Mouse (Mus musculus): ENCODE measurements around the gene Lama1.
"Not testable (repeated sequence)": the region's sequence is repeated elsewhere in the genome, so short reads cannot be mapped to it uniquely, and the experiment has no call there.

The Lama1 gene

DNA sequence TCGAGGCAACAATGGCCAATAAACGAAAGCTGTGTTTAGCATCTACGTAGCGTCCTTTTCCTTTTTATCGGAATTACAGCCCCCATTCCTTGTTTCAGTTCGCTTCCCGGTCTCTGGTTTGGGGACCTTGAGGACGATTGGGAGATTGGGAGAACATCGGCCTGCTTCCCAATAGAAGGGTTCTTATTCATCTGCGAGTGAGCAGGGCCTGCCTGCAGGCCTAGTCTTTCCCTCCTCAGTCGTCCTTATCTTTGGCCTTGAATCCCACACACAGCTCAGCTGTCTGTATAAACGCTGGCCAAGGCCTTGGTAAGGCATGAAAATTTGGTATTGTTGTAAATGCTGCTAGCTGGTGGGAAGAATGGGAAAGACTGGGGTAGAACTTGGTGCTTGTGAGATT, 36.5 kb downstream of the Lama1 start:
- Histone ChIP-seq H3K36me3 (ENCODE audit: control insufficient read depth, insufficient read depth, low read length, poor library complexity, severe bottlenecking) (no peaks in the 10 kb centered on the region), H3K27me3 (ENCODE audit: control insufficient read depth, insufficient read depth, low read length, poor library complexity, severe bottlenecking) (no peaks in the 10 kb centered on the region)
- no peak for DNase-seq (ENCODE audit: low read depth, low spot score)

DNA sequence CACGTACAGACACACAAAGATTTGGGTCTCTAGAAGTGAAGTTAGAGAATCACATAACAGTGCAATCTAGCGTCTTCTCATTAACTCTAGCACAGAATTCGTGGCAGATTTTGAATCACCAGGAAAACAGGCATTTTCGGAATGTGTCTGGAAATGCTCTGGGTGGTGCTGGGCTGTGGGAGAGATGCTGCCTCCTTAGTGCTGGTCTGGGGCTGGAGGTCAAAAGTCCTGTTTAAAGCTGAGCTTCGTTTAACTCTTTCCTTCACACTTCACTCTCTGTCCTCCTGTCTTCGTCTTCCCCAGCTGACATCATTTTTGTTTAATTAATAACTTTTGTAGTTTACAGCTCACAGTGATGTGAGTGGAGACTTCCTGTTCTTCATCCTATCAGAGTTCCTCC, 38.7 kb downstream of the Lama1 start:
- no peak for DNase-seq (ENCODE audit: low read depth, low spot score)
- H3K27me3 ChIP-seq (ENCODE audit: control insufficient read depth, insufficient read depth, low read length, poor library complexity, severe bottlenecking): no peaks in the 10 kb centered on the region

DNA sequence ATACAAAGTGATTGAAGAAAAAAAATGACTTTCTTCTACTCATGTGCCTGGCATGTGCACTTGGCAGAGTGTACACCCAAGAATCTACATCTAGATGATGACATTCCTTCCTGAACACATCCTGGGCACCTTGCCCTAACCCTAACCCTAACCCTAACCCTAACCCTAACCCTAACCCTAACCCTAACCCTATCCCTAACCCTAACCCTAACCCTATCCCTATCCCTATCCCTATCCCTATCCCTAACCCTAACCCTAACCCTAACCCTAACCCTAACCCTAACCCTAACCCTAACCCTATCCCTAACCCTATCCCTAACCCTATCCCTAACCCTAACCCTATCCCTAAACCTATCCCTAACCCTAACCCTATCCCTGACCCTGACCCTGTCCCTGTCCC, 44.2 kb downstream of the Lama1 start:
- H3K27me3 ChIP-seq (ENCODE audit: control insufficient read depth, insufficient read depth, low read length, poor library complexity, severe bottlenecking); DNase-seq (ENCODE audit: low read depth, low spot score); H3K36me3 ChIP-seq (ENCODE audit: control insufficient read depth, insufficient read depth, low read length, poor library complexity, severe bottlenecking): not testable (repeated sequence)

More for the DNA sequence above, 38.7 kb downstream of the Lama1 start:
- H3K36me3 ChIP-seq (ENCODE audit: control insufficient read depth, insufficient read depth, low read length, poor library complexity, severe bottlenecking): no peaks in the 10 kb centered on the region

DNA sequence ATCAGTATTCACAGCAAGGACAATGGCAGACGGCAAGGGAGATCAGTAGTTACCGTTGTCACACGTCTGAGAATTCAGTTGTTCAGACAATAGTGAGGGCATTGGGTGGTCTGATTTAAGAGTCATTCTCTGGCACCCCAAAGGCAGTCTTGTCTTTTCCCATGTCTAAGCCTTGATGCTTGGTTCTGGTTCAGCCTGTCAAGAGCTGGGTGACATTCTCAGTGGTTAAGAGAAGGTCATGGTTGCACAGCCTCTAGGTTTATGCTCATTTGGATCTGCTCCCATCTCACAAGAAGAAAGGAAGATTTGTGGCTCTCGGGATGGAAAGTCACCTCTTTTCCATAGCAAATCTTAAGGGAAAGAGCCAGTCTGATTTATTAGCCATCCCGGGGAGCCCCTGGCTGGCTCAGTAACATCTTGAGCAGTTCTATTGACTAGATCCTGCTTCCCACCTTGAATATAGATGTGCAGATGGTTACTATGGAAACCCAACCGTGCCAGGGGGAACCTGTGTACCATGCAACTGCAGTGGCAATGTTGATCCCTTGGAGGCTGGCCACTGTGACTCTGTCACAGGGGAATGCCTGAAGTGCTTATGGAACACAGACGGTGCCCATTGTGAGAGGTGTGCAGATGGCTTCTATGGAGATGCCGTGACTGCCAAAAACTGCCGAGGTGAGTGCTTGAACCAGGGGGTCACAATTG, 67.3 kb downstream of the Lama1 start:
- Histone ChIP-seq H3K36me3 (ENCODE audit: control insufficient read depth, insufficient read depth, low read length, poor library complexity, severe bottlenecking) (no peaks in the 10 kb centered on the region), H3K27me3 (ENCODE audit: control insufficient read depth, insufficient read depth, low read length, poor library complexity, severe bottlenecking) (no peaks in the 10 kb centered on the region)

DNA sequence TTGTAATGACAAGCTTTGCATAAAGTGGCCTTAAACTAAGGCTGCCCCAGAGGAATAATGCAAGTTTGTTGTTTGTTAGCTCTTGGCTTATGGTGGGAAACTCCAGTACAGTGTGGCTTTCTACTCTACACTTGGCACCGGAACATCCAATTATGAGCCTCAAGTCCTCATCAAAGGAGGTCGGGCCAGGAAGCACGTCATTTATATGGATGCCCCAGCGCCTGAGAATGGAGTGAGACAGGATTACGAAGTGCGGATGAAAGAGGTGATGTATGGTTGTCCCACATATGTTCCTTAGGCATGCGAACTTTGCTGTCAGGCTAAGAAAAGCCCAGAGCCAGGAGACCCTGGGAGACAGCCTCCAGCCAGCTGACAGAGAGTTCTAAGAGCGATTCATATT, 76.5 kb downstream of the Lama1 start:
- no peak for DNase-seq (ENCODE audit: low read depth, low spot score)
- Histone ChIP-seq H3K36me3 (ENCODE audit: control insufficient read depth, insufficient read depth, low read length, poor library complexity, severe bottlenecking) (no peaks in the 10 kb centered on the region), H3K27me3 (ENCODE audit: control insufficient read depth, insufficient read depth, low read length, poor library complexity, severe bottlenecking) (no peaks in the 10 kb centered on the region)

More for the DNA sequence above, 67.3 kb downstream of the Lama1 start:
- no peak for DNase-seq (ENCODE audit: low read depth, low spot score)

DNA sequence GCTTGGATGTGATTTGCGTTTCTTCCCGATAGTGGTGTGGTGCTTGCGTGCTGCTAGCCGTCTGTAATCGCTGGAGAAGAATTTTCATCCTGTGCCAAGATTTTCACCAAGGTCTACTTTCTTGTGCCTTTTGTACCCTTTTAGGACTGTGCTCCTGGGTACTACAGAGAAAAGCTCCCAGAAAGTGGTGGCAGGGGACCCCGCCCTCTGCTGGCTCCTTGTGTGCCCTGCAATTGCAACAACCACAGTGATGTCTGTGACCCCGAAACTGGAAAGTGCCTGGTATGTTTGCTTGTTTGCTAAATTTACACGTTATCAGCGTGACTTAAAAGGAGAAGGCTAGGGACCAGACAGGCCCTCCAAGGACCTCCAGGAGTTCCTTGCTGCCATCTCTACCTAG, 79.7 kb downstream of the Lama1 start:
- no peaks in the 10 kb centered on the region for H3K36me3 ChIP-seq (ENCODE audit: control insufficient read depth, insufficient read depth, low read length, poor library complexity, severe bottlenecking)
- no peak for DNase-seq (ENCODE audit: low read depth, low spot score)
- H3K27me3 ChIP-seq (ENCODE audit: control insufficient read depth, insufficient read depth, low read length, poor library complexity, severe bottlenecking): no peaks in the 10 kb centered on the region

DNA sequence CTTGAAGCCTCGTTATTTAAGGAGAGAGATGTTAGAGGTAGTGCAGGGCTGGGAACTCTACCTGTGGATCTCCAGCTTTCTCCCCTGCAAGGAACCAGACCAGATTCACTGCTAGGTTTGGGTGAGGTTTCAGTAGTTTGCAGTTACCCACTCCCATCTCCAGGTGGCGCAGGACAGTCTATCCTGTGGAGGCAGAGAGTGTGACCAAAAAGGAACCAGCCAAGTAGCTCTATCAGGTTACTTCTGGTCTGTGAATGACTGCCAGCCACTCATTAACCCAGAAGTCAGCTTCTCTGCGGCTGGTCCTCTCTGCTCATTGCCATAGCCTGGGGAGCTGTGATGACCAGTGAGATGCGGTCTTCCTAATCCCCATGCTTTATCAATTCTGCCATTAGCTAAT, 82.8 kb downstream of the Lama1 start:
- DNase-seq (ENCODE audit: low read depth, low spot score): no peak
- Histone ChIP-seq H3K27me3 (ENCODE audit: control insufficient read depth, insufficient read depth, low read length, poor library complexity, severe bottlenecking) (no peaks in the 10 kb centered on the region), H3K36me3 (ENCODE audit: control insufficient read depth, insufficient read depth, low read length, poor library complexity, severe bottlenecking) (no peaks in the 10 kb centered on the region)

DNA sequence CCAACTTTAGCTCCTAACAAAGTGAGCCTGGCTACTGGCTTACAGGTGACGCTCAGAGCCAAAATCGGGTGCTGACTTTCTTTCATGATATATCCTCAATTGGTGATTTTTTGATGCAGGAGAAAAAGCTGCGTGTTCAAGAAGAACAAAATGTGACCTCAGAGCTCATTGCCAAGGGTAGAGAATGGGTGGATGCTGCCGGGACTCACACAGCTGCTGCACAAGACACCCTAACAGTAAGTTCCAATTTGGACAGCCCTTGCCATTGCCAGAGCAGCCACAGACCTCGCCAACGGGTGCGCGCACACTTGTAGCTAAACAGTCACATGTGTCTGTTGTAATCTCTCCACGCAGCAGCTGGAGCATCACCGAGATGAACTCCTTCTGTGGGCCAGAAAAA, 94.0 kb downstream of the Lama1 start:
- no peaks in the 10 kb centered on the region for H3K27me3 ChIP-seq (ENCODE audit: control insufficient read depth, insufficient read depth, low read length, poor library complexity, severe bottlenecking)
- no peaks in the 10 kb centered on the region for H3K36me3 ChIP-seq (ENCODE audit: control insufficient read depth, insufficient read depth, low read length, poor library complexity, severe bottlenecking)
- DNase-seq (ENCODE audit: low read depth, low spot score): no peak

DNA sequence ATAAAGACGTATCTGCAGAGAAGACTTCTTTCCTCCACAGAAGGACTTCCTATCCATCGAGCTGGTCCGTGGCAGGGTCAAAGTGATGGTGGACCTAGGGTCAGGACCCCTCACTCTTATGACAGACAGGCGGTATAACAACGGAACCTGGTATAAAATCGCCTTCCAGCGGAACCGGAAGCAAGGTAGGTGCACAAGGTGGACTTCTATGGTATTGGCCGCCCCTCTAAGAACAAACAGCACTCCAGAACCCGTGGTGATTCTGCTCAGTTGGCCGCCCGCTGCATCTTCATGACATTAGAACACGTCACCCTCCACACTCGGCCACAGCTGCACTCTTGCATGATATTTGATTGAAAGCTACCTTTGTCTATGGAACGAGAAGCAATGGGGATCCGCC, 112.1 kb downstream of the Lama1 start:
- DNase-seq (ENCODE audit: low read depth, low spot score): no peak
- no peaks in the 10 kb centered on the region for H3K27me3 ChIP-seq (ENCODE audit: control insufficient read depth, insufficient read depth, low read length, poor library complexity, severe bottlenecking)
- no peaks in the 10 kb centered on the region for H3K36me3 ChIP-seq (ENCODE audit: control insufficient read depth, insufficient read depth, low read length, poor library complexity, severe bottlenecking)

DNA sequence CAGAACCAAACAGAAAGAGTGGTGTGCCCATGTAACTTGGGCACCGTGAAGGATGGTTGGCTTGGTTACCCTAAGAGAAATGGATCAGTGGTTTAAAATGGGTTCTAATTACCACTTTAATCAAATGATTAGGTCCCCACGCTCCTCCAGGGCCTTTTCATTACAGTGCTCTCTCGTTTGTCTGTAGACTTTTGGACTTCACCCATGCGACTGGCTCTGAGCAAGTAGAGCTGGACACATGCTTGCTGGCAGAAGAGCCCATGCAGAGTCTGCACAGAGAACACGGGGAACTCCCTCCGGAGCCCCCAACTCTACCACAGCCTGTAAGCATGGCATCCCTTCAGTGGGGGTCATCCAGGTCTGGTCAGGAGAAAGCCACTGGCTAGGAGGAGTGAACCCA, 116.6 kb downstream of the Lama1 start:
- no peaks in the 10 kb centered on the region for H3K27me3 ChIP-seq (ENCODE audit: control insufficient read depth, insufficient read depth, low read length, poor library complexity, severe bottlenecking)

DNA sequence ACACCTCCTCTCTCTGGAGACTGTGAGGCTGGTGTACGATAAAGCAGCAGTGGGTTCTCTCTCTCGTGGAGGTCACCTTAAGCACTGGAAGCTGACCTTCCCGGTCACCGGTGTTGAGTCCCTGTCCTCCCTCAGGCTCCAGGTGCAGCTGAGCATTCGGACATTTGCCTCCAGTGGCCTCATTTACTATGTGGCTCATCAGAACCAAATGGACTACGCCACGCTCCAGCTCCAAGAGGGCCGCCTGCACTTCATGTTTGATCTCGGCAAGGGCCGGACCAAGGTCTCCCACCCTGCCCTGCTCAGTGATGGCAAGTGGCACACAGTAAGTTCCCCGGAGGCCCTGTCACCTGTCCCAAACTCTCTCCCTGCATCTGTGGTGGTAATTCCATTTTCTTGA, 118.7 kb downstream of the Lama1 start:
- H3K27me3 ChIP-seq (ENCODE audit: control insufficient read depth, insufficient read depth, low read length, poor library complexity, severe bottlenecking): no peaks in the 10 kb centered on the region
- no peaks in the 10 kb centered on the region for H3K36me3 ChIP-seq (ENCODE audit: control insufficient read depth, insufficient read depth, low read length, poor library complexity, severe bottlenecking)
- DNase-seq (ENCODE audit: low read depth, low spot score): no peak

More for the DNA sequence above, 116.6 kb downstream of the Lama1 start:
- no peak for DNase-seq (ENCODE audit: low read depth, low spot score)
- H3K36me3 ChIP-seq (ENCODE audit: control insufficient read depth, insufficient read depth, low read length, poor library complexity, severe bottlenecking): no peaks in the 10 kb centered on the region

DNA sequence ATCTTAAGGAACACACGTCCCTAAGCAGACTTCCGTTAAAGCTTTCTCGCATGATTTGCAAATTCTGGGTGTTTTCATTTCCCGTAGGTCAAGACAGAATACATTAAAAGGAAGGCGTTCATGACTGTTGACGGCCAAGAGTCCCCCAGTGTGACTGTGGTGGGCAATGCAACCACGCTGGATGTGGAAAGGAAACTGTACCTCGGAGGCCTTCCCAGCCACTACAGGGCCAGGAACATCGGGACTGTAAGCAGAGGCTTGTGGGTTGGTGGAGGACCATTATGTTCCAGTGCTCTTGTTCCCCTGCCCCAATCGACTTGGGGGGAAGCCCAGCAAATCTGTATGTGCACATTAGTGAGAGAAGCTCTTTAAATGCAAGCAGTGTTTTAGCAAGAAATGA, 119.9 kb downstream of the Lama1 start:
- Histone ChIP-seq H3K36me3 (ENCODE audit: control insufficient read depth, insufficient read depth, low read length, poor library complexity, severe bottlenecking) (no peaks in the 10 kb centered on the region), H3K27me3 (ENCODE audit: control insufficient read depth, insufficient read depth, low read length, poor library complexity, severe bottlenecking) (no peaks in the 10 kb centered on the region)
- no peak for DNase-seq (ENCODE audit: low read depth, low spot score)

DNA sequence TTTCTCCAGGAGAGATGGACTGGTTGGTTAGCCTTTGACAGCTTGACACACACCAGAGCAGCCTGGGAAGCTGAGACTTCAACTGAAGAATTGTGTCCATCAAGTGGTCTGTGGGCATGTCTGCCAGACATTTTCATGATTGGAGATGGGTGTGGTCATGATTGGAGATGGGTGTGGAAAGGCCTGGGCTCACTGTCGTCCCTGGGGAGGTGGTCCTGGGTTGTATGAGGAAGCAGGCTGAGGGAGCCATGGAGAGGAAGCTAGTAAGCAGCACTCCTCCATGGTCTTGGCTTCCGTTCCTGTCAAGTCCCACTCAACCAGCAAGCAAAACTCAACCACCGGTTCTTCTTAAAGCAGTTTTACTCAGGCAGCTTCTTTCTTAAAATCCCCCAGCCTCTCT, 130.4 kb downstream of the Lama1 start:
- no peak for DNase-seq (ENCODE audit: low read depth, low spot score)
- Histone ChIP-seq H3K27me3 (ENCODE audit: control insufficient read depth, insufficient read depth, low read length, poor library complexity, severe bottlenecking) (no peaks in the 10 kb centered on the region), H3K36me3 (ENCODE audit: control insufficient read depth, insufficient read depth, low read length, poor library complexity, severe bottlenecking) (no peaks in the 10 kb centered on the region)

DNA sequence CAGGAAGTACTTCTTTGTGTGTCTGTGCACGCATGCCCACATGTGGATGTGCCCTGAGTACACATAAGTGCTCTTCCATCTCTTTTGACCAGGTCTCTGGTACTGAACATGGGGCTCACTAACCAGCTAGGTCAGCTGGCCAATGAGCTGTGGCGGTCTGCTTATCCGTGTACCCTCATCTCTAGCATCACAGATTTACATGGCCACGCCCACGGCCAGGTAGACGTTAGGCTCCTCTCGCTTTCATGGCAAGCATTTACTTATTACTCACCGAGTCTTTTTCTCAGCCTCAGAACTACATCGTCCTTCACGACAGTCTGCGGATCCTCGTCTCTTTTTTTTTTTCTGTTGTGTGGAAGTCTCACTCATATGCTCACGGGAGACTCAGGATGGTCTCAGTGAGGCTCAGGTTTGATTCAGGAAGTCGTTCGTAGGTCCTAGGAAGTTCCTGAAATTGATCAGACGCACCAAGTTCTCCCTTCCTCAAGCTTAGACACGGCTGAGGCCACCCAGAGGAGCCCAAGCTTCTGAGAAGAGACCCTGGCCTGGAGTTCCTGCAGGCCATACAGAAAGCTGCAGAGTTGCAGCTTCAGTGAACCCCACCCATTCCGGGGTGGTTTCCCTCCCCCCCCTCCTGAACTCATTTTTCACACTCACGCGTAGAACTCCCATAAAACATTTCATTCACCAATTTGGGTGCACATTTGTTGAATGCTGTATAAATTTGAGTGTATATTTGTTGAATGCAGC, 139.3 kb downstream of the Lama1 start:
- Histone ChIP-seq H3K36me3 (ENCODE audit: control insufficient read depth, insufficient read depth, low read length, poor library complexity, severe bottlenecking) (no peaks in the 10 kb centered on the region), H3K27me3 (ENCODE audit: control insufficient read depth, insufficient read depth, low read length, poor library complexity, severe bottlenecking) (no peaks in the 10 kb centered on the region)
- DNase-seq (ENCODE audit: low read depth, low spot score): no peak

DNA sequence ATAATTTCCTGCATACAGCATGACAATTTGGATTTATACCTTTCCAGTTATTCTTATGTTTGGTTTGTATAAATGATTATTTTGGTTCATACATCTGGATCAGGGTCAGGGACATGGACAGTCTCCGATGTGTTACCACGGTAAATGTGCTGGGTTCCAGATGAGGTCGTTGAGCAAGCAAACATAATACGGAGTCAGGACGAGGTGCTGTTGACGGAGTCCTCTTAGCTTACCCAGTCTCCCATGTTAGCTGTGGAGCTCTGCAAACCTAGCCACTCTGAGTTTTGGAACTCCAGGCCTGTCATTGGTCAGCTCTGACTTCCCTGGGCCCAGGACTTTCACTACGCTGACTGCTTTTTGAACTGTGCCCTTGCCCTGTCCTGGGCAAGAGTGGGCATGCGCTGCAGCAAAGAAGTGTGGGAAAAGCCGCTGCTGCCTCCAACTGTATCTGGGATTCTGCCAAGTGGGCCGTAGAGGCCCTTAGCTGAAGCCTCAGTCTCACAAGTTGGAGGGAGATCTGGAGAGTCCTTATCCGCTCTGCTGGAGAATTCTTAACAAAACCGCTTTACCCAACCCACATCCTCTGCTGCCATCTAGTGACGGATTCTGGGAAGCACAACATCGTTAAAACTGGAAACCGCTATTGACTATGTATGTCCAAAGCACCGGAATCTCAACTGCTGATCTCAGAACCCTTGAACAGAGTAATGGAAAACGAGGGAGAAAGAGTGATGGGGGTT, 140.5 kb downstream of the Lama1 start:
- H3K36me3 ChIP-seq (ENCODE audit: control insufficient read depth, insufficient read depth, low read length, poor library complexity, severe bottlenecking): no peaks in the 10 kb centered on the region
- H3K27me3 ChIP-seq (ENCODE audit: control insufficient read depth, insufficient read depth, low read length, poor library complexity, severe bottlenecking): no peaks in the 10 kb centered on the region
- DNase-seq (ENCODE audit: low read depth, low spot score): no peak
